Mouse (Mus musculus): Measurements from ENCODE around the gene Rec114.
A peak's percentile ranks its signal among the peaks of the same experiment; 100 is the strongest.

Gene Rec114

GRCm38 (mm10) chr9:58716886-58717285 is 26.9 kb downstream of the Rec114 start:
- no peak for DNase-seq (ENCODE audit: low spot score)

DNA sequence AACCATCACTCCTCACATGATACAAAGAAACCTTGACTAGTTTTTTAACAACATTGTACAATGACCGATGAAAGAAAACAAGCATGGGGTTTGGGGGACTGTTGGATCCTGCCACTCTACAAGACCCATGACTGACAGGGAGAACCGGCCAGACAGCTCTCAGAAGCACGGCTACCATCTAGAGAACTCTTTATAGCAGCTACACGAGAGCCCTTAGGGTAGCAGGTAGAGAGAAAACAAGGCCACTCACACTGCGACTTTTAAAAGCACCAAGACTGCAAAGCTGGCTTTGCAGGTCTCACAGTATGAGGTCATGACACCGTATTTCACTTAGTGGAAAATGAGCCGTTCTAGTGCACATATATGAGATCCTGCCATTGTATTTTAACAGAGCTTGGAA is 33.1 kb downstream of the Rec114 start:
- no peak for DNase-seq (ENCODE audit: low spot score)

DNA sequence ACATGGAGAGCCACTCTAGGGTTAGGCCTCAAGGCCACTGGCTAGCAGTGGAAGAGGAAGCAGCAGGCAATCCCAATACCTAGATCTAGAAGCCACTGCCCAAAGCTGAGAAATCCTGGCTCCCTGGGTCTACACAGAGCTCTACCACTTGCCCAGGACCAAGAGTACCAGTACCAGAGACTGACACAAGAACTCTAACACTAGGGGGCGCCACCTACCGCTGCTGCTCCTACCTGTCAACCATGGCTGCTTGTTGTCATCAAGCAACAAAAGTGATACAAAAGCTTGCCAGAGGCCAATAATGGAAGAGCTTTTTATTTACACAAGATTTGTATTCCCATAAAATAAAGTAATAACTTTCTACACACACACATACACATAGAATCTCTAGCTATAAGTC is 33.8 kb downstream of the Rec114 start:
- peak; percentile 17 for DNase-seq (ENCODE audit: low spot score)

GRCm38 (mm10) chr9:58707796-58708195 is 36.0 kb downstream of the Rec114 start:
- DNase-seq (ENCODE audit: low spot score): no peak

DNA sequence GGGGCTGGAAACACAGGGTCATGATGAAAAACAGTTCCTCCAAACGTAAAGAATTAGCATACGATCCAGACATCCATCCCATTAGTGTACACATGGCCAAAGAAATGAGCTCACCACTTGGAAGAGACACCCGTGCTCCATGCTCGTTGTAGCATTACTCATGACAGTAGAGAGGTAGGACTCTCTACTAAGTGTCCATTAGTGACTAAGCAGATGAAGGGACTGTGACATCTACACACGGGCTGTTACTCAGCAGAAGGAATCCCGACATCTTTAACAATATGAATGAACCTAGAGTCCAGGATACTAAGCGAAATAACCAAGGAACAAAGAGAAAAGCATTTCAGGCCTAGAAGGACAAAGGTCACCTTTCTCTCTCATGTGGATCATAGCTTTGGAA is 37.7 kb downstream of the Rec114 start:
- DNase-seq (ENCODE audit: low spot score): no peak

GRCm38 (mm10) chr9:58703766-58704165 is 40.0 kb downstream of the Rec114 start:
- DNase-seq (ENCODE audit: low spot score): no peak

DNA sequence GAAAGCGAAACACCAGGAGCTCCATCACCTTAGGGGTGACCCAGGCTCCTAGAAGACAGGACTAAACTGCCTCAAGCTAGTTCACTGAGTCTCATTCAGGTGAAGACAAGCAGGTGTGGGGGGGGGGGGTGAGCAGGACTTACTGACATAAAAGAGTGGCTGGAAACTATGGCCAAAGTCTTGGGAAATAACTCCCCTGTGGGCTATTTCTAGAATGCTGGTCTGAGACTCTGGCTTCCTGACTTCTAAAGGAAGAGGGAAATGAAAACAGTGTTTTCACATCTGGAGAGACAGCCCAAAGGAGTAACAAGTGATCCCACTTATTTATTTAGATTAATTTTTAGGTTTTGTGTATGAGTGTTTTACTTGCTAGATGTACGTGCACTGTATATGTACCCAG is 42.0 kb downstream of the Rec114 start:
- DNase-seq (ENCODE audit: low spot score): no peak

DNA sequence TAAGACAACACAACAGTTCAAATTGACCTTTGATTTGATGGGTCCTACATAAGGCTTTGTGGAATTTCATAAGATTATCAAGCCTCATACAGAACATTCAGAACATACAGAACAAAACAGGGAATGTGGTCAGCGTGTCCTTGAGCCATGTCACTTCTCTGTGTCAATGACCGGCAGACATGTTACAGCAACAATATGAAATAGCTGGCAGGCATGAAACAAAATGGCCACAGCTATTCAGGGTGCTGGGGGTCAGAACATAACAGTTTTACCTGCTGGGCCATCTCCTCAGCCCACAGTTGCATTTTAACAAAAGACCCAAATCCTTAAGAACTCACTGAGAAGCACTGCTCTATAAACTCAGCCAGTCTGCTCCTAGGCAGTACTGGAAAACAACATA is 45.3 kb downstream of the Rec114 start:
- no peak for DNase-seq (ENCODE audit: low spot score)

- DNase-seq (ENCODE audit: low spot score): no peak
Measured at GRCm38 (mm10) chr9:58691471-58691870, 52.3 kb downstream of the Rec114 start.

DNA sequence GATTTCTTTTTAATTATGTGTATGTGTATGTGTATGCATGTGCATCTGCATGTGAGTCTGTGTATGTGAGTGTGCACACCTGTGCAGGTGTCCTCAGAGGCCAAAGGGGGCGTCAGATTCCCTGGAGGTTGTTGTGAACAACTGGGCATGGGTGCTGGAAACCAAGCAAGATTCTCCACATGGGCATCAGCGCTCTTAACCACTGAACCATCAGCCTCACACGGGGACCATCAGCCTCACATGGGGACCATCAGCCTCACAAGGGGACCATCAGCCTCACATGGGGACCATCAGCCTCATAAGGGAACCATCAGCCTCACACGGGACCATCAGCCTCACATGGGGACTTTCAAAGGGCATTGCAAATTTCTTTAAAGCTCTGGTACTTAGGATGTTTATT is 53.1 kb downstream of the Rec114 start:
- DNase-seq (ENCODE audit: low spot score): no peak

- DNase-seq (ENCODE audit: low spot score): no peak
Measured at GRCm38 (mm10) chr9:58688076-58688475, 55.7 kb downstream of the Rec114 start.

DNA sequence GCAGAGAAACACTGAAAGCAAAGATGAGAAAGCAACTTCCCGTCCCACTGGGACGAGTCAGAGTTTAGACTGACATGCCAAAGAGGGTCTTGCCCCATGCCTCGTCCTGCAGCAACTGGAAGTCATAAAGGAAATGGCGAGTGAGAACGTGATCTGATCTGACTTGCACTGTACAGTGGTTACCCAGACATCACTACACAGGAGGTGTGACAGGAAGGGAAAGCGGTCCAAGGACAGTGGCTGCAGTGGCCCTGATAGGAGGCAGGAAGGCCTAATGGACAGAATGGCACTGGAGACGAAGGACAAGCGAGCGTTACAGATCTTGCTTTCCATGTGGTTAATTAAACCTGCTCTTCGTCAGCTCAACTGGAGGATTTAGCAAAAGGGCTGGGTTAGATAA is 58.5 kb downstream of the Rec114 start:
- DNase-seq (ENCODE audit: low spot score): no peak

DNA sequence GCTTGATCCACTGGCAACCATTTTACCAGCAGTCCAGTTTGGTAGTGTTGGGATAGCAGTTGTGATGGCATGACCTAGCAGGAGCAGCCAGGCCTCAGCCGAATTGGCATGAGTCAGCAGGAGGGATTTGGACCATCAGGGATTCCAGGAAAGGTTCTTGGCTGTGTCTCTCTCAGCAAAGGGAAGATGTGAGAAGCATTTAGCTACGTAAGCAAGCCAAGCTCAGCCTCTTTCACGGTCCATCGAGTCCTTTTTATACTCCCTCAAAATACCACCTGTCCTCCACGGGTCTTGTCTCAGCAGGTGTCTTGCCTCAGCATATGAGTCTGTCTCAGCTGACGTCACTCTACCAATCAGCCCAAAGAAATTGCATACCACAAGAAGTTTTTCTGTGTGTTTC is 60.4 kb downstream of the Rec114 start:
- DNase-seq (ENCODE audit: low spot score): no peak

GRCm38 (mm10) chr9:58682106-58682505 is 61.7 kb downstream of the Rec114 start:
- no peak for DNase-seq (ENCODE audit: low spot score)

DNA sequence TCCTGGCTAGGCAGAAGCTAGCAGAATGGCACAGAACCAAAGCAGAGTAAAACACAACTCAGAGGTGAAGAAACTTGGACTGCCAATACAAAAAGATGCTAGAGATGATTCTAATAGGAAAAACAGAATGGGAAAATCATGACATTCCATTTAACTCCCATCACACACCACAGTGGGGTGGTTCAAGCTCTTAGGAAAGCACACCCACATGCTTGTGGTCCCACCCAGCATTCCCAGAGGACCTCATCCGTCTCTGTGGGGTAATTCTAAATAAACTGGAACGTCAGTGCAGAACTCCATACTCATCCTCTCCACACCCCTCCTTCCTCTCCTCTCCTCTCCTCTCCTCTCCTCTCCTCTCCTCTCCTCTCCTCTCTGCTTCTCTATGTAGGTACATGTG is 62.4 kb downstream of the Rec114 start:
- DNase-seq (ENCODE audit: low spot score): no peak

- DNase-seq (ENCODE audit: low spot score): no peak
Measured at GRCm38 (mm10) chr9:58675371-58675770, 68.4 kb downstream of the Rec114 start.

GRCm38 (mm10) chr9:58674736-58675135 is 69.0 kb downstream of the Rec114 start:
- no peak for DNase-seq (ENCODE audit: low spot score)

DNA sequence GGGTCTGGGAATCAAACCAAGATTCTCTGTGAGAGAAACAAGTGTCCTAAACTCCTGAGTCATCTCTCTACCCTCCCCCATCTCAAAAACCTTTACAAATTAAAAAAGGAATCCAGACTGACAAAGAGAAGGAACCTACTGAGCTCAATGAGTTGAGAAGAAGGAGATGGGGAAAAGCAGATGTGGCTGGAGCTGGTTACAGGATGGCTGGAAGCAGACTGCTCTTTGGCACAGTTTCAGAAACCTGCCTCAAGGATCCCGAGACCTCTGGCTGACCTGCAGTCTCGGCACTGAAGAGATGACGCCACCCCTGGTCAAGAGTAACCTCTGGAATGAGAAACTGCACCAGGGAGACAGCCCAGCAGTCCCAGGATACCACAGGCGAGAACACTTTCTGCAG is 71.3 kb downstream of the Rec114 start:
- DNase-seq (ENCODE audit: low spot score): no peak

DNA sequence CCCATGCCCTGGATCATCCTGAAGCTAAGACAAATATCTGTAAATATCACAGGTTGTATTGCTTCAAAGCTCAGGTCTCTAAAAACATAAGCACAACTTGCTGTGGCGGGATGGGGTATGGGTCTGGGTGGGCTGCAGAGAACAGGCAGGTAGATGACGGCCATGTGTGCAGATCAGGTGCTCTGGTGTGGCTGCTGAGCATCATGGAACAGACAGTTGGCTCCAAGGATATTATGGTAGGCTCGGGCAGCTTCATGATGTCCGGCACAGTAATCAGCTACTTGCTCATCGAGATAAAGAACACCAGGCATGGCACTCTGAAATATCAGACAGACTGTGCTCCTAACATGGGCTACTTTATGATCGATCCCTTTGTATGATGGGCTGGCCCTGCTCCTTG is 73.9 kb downstream of the Rec114 start:
- no peak for DNase-seq (ENCODE audit: low spot score)

- no peak for DNase-seq (ENCODE audit: low spot score)
Measured at GRCm38 (mm10) chr9:58669071-58669470, 74.7 kb downstream of the Rec114 start.

DNA sequence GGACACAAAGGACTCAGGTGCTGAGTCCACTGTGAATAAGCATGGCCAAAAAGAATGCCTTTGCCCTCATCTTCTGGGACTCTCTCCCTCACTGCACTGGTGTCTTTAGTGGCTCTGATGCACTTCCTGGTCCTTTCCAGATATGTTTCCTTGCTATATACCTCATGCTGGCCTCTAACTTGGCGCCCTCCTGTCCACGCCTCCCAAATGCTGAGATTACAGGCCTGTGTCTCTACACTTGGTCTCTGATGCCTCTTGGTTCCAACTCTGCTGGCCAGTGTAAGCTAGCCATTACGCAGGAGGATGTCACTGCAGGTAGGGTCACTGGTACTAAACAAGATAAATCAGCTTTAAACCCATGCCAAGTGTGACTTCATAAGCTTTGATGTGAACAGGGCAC is 75.6 kb downstream of the Rec114 start:
- no peak for DNase-seq (ENCODE audit: low spot score)

- DNase-seq (ENCODE audit: low spot score): no peak
Measured at GRCm38 (mm10) chr9:58667244-58667643, 76.5 kb downstream of the Rec114 start.

GRCm38 (mm10) chr9:58666191-58666590 is 77.6 kb downstream of the Rec114 start:
- DNase-seq (ENCODE audit: low spot score): no peak

- DNase-seq (ENCODE audit: low spot score): no peak
Measured at GRCm38 (mm10) chr9:58665492-58665891, 78.3 kb downstream of the Rec114 start.

DNA sequence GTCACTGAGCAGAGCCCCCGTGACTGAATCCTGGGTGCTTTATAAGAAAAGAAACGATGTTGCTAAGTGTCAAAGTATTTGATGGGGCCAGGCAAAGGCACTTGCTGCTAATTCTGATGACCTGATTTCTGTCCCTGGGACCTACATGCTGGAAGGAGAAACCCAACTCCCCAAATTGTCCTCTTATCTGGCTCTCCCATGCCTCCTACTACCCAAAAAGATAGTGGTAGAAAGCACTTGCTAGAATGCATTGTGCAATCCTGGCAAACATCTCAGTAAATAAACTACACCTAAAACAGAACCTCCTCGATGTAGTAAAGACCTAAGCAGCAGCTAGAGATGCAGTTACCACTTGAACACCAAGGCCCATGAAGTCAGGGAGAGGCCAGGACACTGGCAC is 81.0 kb downstream of the Rec114 start:
- DNase-seq (ENCODE audit: low spot score): no peak
